Mouse (Mus musculus) liver, postnatal 0 days (tissue): ENCODE data around the gene Col4a1. TPM values are rescaled to one million over a fixed set of nuclear protein-coding genes. Genes with fewer than 3 reads are reported as not detected.

ENCODE experiments used
- ATAC-seq: fragments of 200-750 bp; cut with Nextera tagmentation; 2 replicates; pipeline ENCODE4 v1.8.0; 2017; ENCODE audit warnings: mild to moderate bottlenecking, moderate library complexity
- DNase-seq: peaks from one replicate; pipeline ENCODE4 v3.0.0-alpha.2; 2016
- H3K27ac ChIP-seq: fragments of 300-500 bp; sonication (generic); 2 replicates; pipeline ENCODE4 v1.5.1; 2014; ENCODE audit warnings: antibody characterized with exemption, moderate library complexity, mild to moderate bottlenecking, low read depth
- H3K27me3 ChIP-seq: fragments of 300-500 bp; sonication (generic); 2 replicates; pipeline ENCODE4 v1.6.1; 2014; ENCODE audit warnings: low read length, control low read depth, mixed read lengths; ENCODE audit not compliant: insufficient read depth
- H3K36me3 ChIP-seq: fragments of 300-500 bp; sonication (generic); replicated peaks from 2 replicates; pipeline ENCODE4 v1.6.1; 2014; ENCODE audit warnings: mild to moderate bottlenecking, control low read depth, low read length, moderate library complexity, mixed read lengths; ENCODE audit not compliant: insufficient read depth
- H3K4me1 ChIP-seq: fragments of 300-500 bp; sonication (generic); 2 replicates; pipeline ENCODE4 v1.6.1; 2014; ENCODE audit warnings: antibody characterized with exemption, mild to moderate bottlenecking, control low read depth; ENCODE audit not compliant: insufficient read depth
- H3K4me2 ChIP-seq: fragments of 300-500 bp; sonication (generic); 2 replicates; pipeline ENCODE4 v1.6.1; 2014; ENCODE audit warnings: low read depth, mild to moderate bottlenecking, low read length, moderate library complexity, mixed read lengths
- H3K4me3 ChIP-seq: fragments of 300-500 bp; sonication (generic); 2 replicates; pipeline ENCODE4 v1.5.1; 2014; ENCODE audit warnings: low read depth, low read length
- H3K9ac ChIP-seq: fragments of 300-500 bp; sonication (generic); replicated peaks from 2 replicates; pipeline ENCODE4 v1.6.1; 2014; ENCODE audit warnings: mild to moderate bottlenecking, moderate library complexity
- H3K9me3 ChIP-seq: fragments of 300-500 bp; sonication (generic); 2 replicates; pipeline ENCODE4 v1.6.1; 2016; ENCODE audit warnings: mild to moderate bottlenecking, control low read depth, low read length, mixed read lengths
- CTCF ChIP-seq: sonication (generic); IDR thresholded peaks from 2 replicates; pipeline ENCODE4 v1.5.1; 2016; ENCODE audit warnings: antibody characterized with exemption, low read depth
- EP300 ChIP-seq: IDR thresholded peaks from 2 replicates; pipeline ENCODE4 v1.6.1; 2016; ENCODE audit warnings: antibody characterized with exemption, low read depth, mild to moderate bottlenecking
- WGBS: fragments of 180-500 bp; shearing (Covaris S2); extraction: QIAGEN DNeasy Blood & Tissue Kit; methylation state at CpG from one replicate; pipeline ENCODE4 v1.1.7; 2014; ENCODE audit not compliant: insufficient replicate concordance; 5-methylcytosine and 5-hydroxymethylcytosine counted together
- polyA plus RNA-seq: library from polyadenylated mRNA; unstranded; fragments of >200 nt; fragmentation: Nextera tagmentation; extraction: Ambion mirVana; gene quantifications from 2 replicates; pipeline ENCODE4 v1.2.1, GENCODE M21; 2015

Gene Col4a1
- polyA plus RNA-seq, 1 experiment from 2014 or later: 22.6 TPM

DNA sequence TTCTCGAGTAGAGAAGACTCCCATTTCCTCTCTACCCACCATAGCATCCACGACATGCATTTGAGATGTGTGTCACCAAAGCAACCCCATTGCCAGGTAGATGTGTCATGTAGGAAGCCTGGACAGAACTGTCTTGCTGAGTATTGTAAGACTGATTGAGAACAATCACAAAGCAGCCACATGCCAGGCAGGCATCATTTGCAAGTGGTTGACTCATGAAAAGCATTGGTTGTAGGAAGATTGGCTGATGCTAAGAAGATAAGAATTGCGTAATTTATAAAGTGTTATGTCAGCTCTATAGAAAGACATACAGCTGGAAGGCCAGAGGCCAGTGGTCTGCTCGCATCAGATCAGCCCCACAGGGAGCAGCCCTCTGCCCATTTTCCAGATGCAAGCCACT is 22.6 kb upstream of the Col4a1 start:
- Histone ChIP-seq H3K27me3 (no peaks in the 10 kb centered on the region), H3K4me2 (no peak overlapping the region), H3K4me3 (no peak overlapping the region), H3K27ac (no peak overlapping the region), H3K36me3 (no peaks in the 10 kb centered on the region), H3K9me3 (no peaks in the 10 kb centered on the region), H3K4me1 (peaks cover 5% of the 10 kb centered on the region), H3K9ac (no peak overlapping the region)
- DNase-seq (no peak), ATAC-seq (no peak)
- TF ChIP-seq EP300 (no peak), CTCF (no peak)
- WGBS: 70% methylated on average over 4 of the region's 4 CpGs

DNA sequence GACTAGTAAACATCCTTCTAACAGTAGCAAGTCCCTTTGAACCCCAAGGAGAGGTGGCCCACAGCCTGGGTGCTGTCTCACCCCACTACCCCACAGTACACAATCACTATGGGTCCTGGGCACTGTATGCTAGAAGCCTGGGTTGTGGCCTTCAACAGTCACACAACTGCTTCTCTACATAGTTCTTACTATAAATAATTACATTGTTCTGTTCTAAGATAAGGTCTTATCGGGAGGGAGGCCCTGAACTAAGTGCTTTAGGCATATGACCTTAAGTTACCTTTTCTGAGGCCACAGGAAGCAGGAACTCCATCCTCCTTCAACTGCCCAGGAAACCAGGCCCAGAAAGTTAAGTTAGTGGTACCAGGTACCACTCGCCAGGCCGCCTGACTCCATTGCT is 21.9 kb upstream of the Col4a1 start:
- H3K27me3 ChIP-seq: no peaks in the 10 kb centered on the region
- ATAC-seq (no peak), DNase-seq (no peak)
- no peaks in the 10 kb centered on the region for H3K36me3 ChIP-seq
- 35% methylated on average over 3 of the region's 3 CpGs for WGBS
- no peak overlapping the region for H3K4me2 ChIP-seq
- TF ChIP-seq EP300 (no peak), CTCF (no peak)
- H3K4me3 ChIP-seq: no peak overlapping the region
- no peak overlapping the region for H3K9ac ChIP-seq
- H3K4me1 ChIP-seq: 0 out of 2 replicates have a peak, but pooled peaks cover 2% of the 10 kb centered on the region
- H3K27ac ChIP-seq: no peak overlapping the region
- H3K9me3 ChIP-seq: no peaks in the 10 kb centered on the region

DNA sequence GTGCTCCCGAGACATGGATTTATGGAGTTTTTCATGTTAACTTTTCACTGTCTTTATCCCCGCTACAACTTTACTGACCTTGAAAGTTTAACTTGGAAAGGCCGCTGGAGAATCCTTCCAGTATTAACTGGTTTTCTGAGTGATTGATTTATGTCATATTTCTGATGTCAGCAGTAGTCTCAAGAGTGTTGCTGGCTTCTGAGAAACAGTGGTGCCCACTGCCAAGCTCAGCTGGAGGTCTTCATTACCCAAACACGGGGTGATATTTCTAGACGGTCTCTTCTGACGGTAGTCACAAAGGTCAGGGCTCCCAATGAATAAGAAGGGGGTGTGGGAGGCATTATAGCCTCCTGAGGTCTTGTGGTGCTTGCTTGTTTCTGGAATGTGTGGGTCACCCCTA is 21.1 kb upstream of the Col4a1 start:
- H3K9ac ChIP-seq: no peak overlapping the region
- no peak for DNase-seq
- WGBS: 61% methylated on average over 6 of the region's 6 CpGs

DNA sequence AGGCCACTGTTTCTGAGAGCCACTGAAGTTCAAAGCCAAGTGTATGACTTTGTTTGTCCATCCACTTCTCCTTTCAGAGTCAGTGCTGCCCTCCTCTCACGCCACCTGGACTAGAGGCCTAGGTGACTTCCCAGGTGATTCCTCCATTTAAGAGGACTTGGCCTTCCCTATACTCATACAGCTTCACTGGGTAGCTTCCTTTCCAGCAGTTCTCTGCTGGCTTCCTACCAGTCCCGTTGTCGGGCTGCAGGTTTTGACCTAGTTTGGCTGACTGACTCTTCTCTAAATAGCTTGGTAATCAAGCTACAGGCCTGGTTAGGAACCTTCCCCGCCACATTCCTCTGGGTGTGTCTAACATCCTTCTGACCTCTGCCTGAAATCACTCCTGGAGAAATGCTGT is 18.9 kb upstream of the Col4a1 start:
- WGBS: 69% methylated on average over 4 of the region's 4 CpGs
- Histone ChIP-seq H3K9ac (no peak overlapping the region), H3K9me3 (no peaks in the 10 kb centered on the region), H3K4me2 (no peak overlapping the region), H3K36me3 (no peaks in the 10 kb centered on the region), H3K27me3 (no peaks in the 10 kb centered on the region), H3K4me3 (no peak overlapping the region), H3K27ac (no peak overlapping the region), H3K4me1 (0 out of 2 replicates have a peak, but pooled peaks cover 5% of the 10 kb centered on the region)
- no peak for ATAC-seq
- TF ChIP-seq EP300 (no peak), CTCF (no peak)
- DNase-seq: no peak

More for the DNA sequence above, 21.1 kb upstream of the Col4a1 start:
- H3K4me1 ChIP-seq: 0 out of 2 replicates have a peak, but pooled peaks cover 2% of the 10 kb centered on the region
- no peak overlapping the region for H3K4me2 ChIP-seq
- no peak for TF ChIP-seq EP300
- no peak for TF ChIP-seq CTCF
- no peaks in the 10 kb centered on the region for H3K36me3 ChIP-seq
- no peak overlapping the region for H3K27ac ChIP-seq
- no peak overlapping the region for H3K4me3 ChIP-seq
- ATAC-seq: no peak
- H3K27me3 ChIP-seq: no peaks in the 10 kb centered on the region
- H3K9me3 ChIP-seq: no peaks in the 10 kb centered on the region

DNA sequence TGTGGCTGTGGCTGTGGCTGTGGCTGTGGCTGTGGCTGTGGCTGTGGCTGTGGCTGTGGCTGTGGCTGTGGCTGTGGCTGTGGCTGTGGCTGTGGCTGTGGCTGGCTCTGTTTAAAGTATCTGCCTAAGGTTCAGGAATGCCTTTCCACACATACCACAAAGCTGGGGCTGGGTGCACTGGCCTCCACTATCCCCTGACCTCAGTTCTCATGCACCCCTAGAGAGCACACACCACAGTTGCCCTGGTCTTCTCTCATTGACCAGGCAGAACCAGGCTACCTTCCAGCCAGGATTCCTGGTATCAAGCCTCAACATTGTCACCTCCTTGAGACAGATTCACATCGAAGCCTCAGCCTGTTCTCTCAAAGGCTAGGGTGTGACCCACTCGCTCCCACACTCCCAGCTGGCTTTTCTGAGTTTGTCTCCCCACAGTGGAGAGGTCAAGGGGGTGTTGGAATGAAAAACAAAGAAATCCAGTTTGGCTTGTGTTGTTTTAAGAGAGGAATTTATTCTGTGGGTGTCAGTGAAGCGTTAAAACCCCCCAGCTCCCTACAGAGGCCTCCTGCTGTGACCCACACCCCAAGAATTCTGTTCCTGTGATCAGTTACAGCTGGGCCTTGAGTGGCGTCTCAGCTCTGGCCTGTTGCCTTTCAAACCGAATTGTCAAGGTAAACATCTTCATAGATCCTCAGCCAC is 15.2 kb upstream of the Col4a1 start:
- Histone ChIP-seq H3K9ac (no peak overlapping the region), H3K27me3 (no peaks in the 10 kb centered on the region), H3K27ac (no peak overlapping the region), H3K9me3 (no peaks in the 10 kb centered on the region), H3K36me3 (no peaks in the 10 kb centered on the region), H3K4me1 (peaks cover 14% of the 10 kb centered on the region), H3K4me3 (no peak overlapping the region), H3K4me2 (no peak overlapping the region)
- TF ChIP-seq EP300 (no peak), CTCF (no peak)
- ATAC-seq: no peak
- DNase-seq: no peak
- 66% methylated on average over 5 of the region's 5 CpGs for WGBS

DNA sequence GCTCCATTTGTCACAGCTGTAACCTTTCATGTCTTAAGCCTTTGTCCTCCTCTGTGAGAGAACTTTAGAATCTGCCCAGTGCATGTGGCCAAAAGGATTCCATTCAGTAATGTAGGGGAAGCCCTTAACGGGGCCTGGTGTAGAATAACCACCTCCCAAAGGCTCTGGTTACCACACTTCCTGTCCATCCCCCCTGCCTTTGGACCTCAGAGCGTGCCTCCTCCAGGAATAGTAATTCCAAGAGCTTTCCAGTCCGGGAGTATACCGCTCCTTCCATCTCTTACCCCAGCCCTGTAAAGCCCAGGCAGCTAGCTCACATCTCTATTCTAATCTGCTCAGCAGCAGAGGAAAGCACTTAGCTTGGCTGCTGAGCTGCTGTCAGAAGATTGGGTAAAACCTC is 14.7 kb upstream of the Col4a1 start:
- Histone ChIP-seq H3K4me2 (no peak overlapping the region), H3K27me3 (no peaks in the 10 kb centered on the region), H3K27ac (no peak overlapping the region), H3K4me3 (no peak overlapping the region), H3K9ac (no peak overlapping the region), H3K36me3 (no peaks in the 10 kb centered on the region), H3K9me3 (no peaks in the 10 kb centered on the region), H3K4me1 (peaks cover 16% of the 10 kb centered on the region)
- DNase-seq (no peak), ATAC-seq (no peak)
- 47% methylated on average over 4 of the region's 4 CpGs for WGBS
- TF ChIP-seq EP300 (no peak), CTCF (no peak)
